Mouse (Mus musculus) kidney, postnatal 0 days (tissue): ENCODE measurements at regions not wholly inside any gene's neighbourhood (a gene's known extent, or its start where the extent isn't known, plus 50 kb on each side); places are given as distances from the start of the nearest gene placed in this dataset.
A peak's percentile ranks its signal among the peaks of the same experiment; 100 is the strongest.

ENCODE experiments used
- ATAC-seq: fragments of 200-750 bp; cut with Nextera tagmentation; replicated peaks from 2 replicates; pipeline ENCODE4 v1.8.0; 2017; ENCODE audit warnings: low read depth, moderate number of reproducible peaks, moderate TSS enrichment, moderate library complexity; ENCODE audit not compliant: low FRiP score
- DNase-seq: peaks from one replicate; pipeline ENCODE4 v3.0.0-alpha.2; 2016; ENCODE audit warnings: low spot score
- H3K27ac ChIP-seq: fragments of 300-500 bp; sonication (generic); 2 replicates; pipeline ENCODE4 v1.5.1; 2014; ENCODE audit warnings: mild to moderate bottlenecking
- H3K27me3 ChIP-seq: fragments of 300-500 bp; sonication (generic); 2 replicates; pipeline ENCODE4 v1.6.1; 2014; ENCODE audit warnings: low read length, mixed read lengths; ENCODE audit not compliant: insufficient read depth
- H3K36me3 ChIP-seq: fragments of 300-500 bp; sonication (generic); 2 replicates; pipeline ENCODE4 v1.6.1; 2014; ENCODE audit warnings: low read length, mixed read lengths; ENCODE audit not compliant: insufficient read depth
- H3K4me1 ChIP-seq: fragments of 300-500 bp; sonication (generic); replicated peaks from 2 replicates; pipeline ENCODE4 v1.6.1; 2014; ENCODE audit warnings: antibody characterized with exemption, low read length, mixed read lengths; ENCODE audit not compliant: insufficient read depth
- H3K4me2 ChIP-seq: fragments of 300-500 bp; sonication (generic); 2 replicates; pipeline ENCODE4 v1.6.1; 2014; ENCODE audit warnings: mild to moderate bottlenecking, low read length, moderate library complexity, mixed read lengths
- H3K4me3 ChIP-seq: fragments of 300-500 bp; sonication (generic); replicated peaks from 2 replicates; pipeline ENCODE4 v1.5.1; 2014; ENCODE audit warnings: low read depth, low read length
- H3K9ac ChIP-seq: fragments of 300-500 bp; sonication (generic); 2 replicates; pipeline ENCODE4 v1.6.1; 2014; ENCODE audit warnings: low read depth, low read length
- H3K9me3 ChIP-seq: fragments of 300-500 bp; sonication (generic); replicated peaks from 2 replicates; pipeline ENCODE4 v1.6.1; 2016; ENCODE audit warnings: low read length, inconsistent platforms, mixed read lengths
- CTCF ChIP-seq: IDR thresholded peaks from 2 replicates; pipeline ENCODE4 v1.5.1; 2016; ENCODE audit warnings: antibody characterized with exemption, low read depth, mild to moderate bottlenecking, moderate library complexity
- WGBS: fragments of 180-500 bp; shearing (Covaris S2); extraction: QIAGEN DNeasy Blood & Tissue Kit; methylation state at CpG from one replicate; pipeline ENCODE4 v1.1.7; 2014; 5-methylcytosine and 5-hydroxymethylcytosine counted together

DNA sequence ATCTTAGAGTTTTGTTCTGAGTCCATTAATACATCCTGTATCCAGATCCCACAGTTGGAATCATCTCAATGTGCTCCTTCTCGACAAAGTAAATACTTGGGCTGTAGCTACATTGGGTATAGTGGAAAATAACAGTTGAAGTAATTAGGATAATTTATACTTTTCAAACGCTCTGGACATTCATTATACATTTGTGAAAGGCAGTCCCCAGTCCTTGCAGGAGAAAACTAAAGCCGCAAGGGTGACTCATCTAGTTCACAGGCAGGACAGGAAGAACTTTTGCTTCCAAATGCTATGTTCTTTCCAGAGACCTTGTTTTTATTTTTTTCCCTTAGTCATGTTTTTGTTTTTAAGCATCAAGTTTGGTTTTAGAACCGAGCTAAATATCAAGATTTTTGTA is 218.8 kb downstream of the Gpr37 start:
- H3K27ac ChIP-seq, result no peak overlapping the region
- H3K4me2 ChIP-seq, result no peak overlapping the region
- H3K4me1 ChIP-seq, result no peaks in the 10 kb centered on the region
- no peaks in the 10 kb centered on the region for H3K9me3 ChIP-seq
- no peak for ATAC-seq
- no peak for TF ChIP-seq CTCF
- 55% methylated on average over 4 of the region's 4 CpGs for WGBS
- peak; percentile 1 for DNase-seq
- H3K27me3 ChIP-seq, result no peaks in the 10 kb centered on the region
- H3K9ac ChIP-seq, result no peak overlapping the region
- no peak overlapping the region for H3K4me3 ChIP-seq
- H3K36me3 ChIP-seq, result no peaks in the 10 kb centered on the region

DNA sequence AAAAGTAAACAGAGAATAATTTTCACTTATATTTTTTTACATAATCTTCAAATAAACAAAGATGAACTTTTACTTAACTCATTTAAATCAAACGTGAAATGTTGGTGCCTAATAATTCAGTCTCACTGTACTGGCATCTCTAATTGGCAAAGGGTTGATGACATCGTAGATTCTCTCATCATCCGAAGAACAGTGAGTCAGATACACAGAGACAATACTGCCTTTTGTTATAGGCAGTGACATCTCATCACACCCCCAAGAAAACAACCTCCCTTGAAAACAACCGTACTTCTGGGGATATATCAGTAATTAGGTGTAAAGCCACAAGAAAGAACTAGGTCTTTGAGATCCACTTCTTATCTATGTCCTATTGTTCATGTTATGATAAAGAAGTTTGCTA is 227.5 kb downstream of the Gpr37 start:
- H3K27ac ChIP-seq, result no peak overlapping the region
- no peaks in the 10 kb centered on the region for H3K9me3 ChIP-seq
- no peak for TF ChIP-seq CTCF
- H3K4me1 ChIP-seq, result no peaks in the 10 kb centered on the region
- WGBS, result 78% methylated on average over 4 of the region's 4 CpGs
- H3K9ac ChIP-seq, result no peak overlapping the region
- no peak overlapping the region for H3K4me3 ChIP-seq
- no peaks in the 10 kb centered on the region for H3K36me3 ChIP-seq
- DNase-seq, result no peak
- ATAC-seq, result no peak
- no peaks in the 10 kb centered on the region for H3K27me3 ChIP-seq
- H3K4me2 ChIP-seq, result no peak overlapping the region

DNA sequence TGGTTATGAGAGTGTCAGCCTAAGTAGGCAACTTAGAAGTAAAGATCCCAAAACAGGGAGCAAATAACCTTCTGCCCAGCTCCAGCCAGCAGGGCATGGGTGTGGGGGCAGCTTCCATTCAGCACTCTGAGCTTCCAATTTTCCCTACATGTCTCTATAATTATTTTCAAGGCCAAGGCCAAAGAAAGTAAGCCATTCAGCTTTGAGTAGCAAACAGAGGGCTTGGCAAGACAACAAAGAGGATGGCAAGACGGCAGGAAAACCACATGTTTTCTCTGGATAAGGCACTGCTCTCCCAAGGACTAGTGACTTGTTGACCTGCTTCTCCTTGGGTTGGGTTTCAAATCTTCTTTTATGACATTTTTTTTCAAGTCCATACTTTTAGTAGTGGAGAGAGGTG is 240.1 kb downstream of the Gpr37 start:
- H3K27me3 ChIP-seq, result no peaks in the 10 kb centered on the region
- H3K36me3 ChIP-seq, result no peaks in the 10 kb centered on the region
- H3K9ac ChIP-seq, result no peak overlapping the region
- H3K4me2 ChIP-seq, result no peak overlapping the region
- no peaks in the 10 kb centered on the region for H3K4me1 ChIP-seq
- no peak overlapping the region for H3K4me3 ChIP-seq
- no peak for ATAC-seq
- no peak overlapping the region for H3K27ac ChIP-seq
- TF ChIP-seq CTCF, result no peak
- H3K9me3 ChIP-seq, result no peaks in the 10 kb centered on the region
- DNase-seq, result no peak
- 37% methylated on average over 1 of the region's 1 CpGs for WGBS

DNA sequence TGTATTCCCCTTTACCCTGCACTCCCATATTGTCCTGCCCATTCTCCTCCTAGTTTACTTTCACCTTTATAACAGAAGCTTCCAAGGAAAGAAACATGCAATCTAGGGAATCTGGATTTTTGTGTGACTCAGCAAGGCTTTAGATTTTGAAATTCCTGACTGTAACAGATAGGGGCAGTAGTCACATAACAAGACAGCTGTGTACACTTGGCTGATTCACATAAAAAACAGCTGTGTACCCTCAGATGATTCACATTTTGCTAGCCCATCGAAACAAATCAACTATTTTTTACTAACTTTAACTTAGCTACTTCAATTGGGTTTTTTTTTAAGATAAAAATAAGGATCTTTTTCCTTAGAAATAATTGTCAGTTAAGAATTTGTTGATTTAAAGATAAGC is 240.6 kb downstream of the Gpr37 start:
- 45% methylated on average over 1 of the region's 1 CpGs for WGBS
- Histone ChIP-seq H3K4me3 (no peak overlapping the region), H3K36me3 (no peaks in the 10 kb centered on the region), H3K4me1 (no peaks in the 10 kb centered on the region), H3K27ac (no peak overlapping the region), H3K9me3 (no peaks in the 10 kb centered on the region), H3K9ac (no peak overlapping the region), H3K4me2 (no peak overlapping the region), H3K27me3 (no peaks in the 10 kb centered on the region)
- DNase-seq, result peak; percentile 50
- TF ChIP-seq CTCF, result peak; percentile 16; the same call in 1 of the 2 replicates
- ATAC-seq, result no peak

DNA sequence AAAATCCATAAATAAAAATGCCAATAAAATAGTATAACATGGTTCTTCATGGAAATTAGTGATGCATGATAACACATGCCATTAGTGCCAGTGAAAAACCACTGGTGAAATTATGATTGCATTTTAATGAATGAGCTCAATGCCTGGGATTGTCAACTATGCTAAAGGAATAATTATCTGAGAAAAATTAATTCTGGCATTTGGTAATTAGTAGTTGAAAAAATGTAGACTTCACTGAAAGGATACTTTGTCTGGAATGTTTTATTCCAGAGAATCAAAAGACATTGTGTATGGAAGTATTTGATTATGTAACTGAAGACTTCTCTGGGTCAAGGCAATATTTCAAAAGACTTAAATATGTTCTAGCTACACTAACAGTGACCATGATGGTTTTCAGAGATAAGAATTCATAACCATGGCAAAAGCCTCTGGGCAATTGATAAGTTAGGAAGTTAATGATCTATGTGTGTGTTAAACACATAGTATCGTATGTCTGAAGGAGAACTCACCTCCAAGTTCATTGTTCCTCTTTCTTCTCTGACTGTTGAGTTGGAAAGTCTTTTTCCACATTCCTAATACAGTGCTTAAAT is 245.1 kb downstream of the Gpr37 start:
- no peak for TF ChIP-seq CTCF
- H3K9me3 ChIP-seq, result no peaks in the 10 kb centered on the region

DNA sequence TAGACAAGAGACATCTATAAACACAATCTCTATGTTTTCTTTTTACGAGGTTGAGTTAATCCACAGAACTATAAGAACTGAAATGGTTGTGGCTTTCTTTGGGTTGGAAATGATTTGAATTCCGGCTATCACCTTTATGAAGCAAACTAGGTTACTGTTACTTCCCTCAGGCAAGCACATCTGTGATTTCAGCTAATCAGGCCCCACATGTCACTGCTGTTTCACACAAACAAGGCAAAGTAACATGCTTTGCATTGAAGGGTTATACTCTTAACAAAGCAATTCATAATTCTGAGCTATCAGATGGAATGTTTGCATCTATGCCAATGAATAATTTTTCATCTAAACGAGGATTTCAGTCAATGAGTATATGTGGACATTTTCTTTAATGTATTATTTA is 246.4 kb downstream of the Gpr37 start:
- Histone ChIP-seq H3K9me3 (no peaks in the 10 kb centered on the region), H3K4me3 (no peak overlapping the region), H3K4me2 (no peak overlapping the region), H3K27me3 (no peaks in the 10 kb centered on the region), H3K36me3 (no peaks in the 10 kb centered on the region), H3K9ac (no peak overlapping the region), H3K4me1 (no peaks in the 10 kb centered on the region), H3K27ac (no peak overlapping the region)
- ATAC-seq (no peak), DNase-seq (no peak)
- WGBS, result 71% methylated on average over 3 of the region's 3 CpGs
- no peak for TF ChIP-seq CTCF

More for the DNA sequence above, 245.1 kb downstream of the Gpr37 start:
- H3K9ac ChIP-seq, result no peak overlapping the region
- no peak overlapping the region for H3K4me2 ChIP-seq
- DNase-seq, result no peak
- no peaks in the 10 kb centered on the region for H3K36me3 ChIP-seq
- 53% methylated on average over 1 of the region's 1 CpGs for WGBS
- no peak overlapping the region for H3K4me3 ChIP-seq
- H3K4me1 ChIP-seq, result no peaks in the 10 kb centered on the region
- ATAC-seq, result no peak
- no peak overlapping the region for H3K27ac ChIP-seq
- H3K27me3 ChIP-seq, result no peaks in the 10 kb centered on the region

DNA sequence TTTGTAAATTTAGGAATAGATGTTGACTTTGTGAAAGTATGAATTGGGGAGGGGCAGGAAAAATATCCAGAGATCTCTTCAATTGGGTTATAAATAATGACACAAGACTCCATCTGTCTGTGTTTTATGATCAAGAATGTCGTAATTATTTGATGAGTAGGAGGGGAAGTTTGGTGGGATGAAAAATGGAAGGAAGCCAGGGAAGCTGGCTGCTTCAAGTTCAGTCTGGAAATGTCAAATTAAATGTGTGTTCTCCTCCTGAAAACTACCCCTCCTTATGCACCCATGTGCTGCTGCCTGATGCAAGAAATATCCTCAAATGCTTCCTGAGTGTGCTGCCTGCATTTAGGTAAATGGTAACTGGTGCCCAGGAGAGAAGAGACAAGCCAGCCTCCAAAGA is 246.8 kb downstream of the Gpr37 start:
- Histone ChIP-seq H3K36me3 (no peaks in the 10 kb centered on the region), H3K4me1 (no peaks in the 10 kb centered on the region), H3K9ac (no peak overlapping the region), H3K4me3 (no peak overlapping the region), H3K27ac (no peak overlapping the region), H3K27me3 (no peaks in the 10 kb centered on the region), H3K4me2 (no peak overlapping the region), H3K9me3 (no peaks in the 10 kb centered on the region)
- no peak for TF ChIP-seq CTCF
- DNase-seq (peak; percentile 43), ATAC-seq (no peak)
- 24% methylated on average over 1 of the region's 1 CpGs for WGBS
